Mouse (Mus musculus): ENCODE data around the gene Zhx3. TPM values are rescaled to one million over a fixed set of nuclear protein-coding genes. Genes with fewer than 3 reads are reported as not detected.

Zhx3 gene
- total and polyA plus RNA-seq, 2 experiments from 2014 or later = 18.9 to 53.0 TPM

DNA sequence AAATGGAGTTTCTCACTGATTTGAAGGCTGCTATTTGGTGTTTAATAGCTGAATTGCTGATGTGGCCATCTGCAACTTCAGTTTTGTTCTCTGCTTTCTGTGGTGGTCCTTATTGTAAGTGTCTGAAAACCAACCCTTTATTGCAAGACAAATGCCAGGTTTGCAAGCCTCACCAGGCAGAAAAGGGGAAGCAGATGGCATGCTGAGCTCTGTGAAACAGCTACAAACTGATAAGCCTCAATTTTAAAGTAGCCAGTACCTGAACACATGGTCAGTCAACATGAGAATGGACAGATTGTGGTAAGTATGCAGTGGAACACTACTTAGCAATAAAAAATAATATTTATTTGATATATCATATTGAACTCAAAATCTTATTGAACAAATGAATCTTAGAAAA, 32.0 kb downstream of the Zhx3 start:
- H3K4me1 ChIP-seq (ENCODE audit: insufficient read depth, low read length) = no peaks in the 10 kb centered on the region
- no peak for TF ChIP-seq CTCF (IDR thresholded peaks at IDR 0.05; ENCODE audit: low read depth)
- no peak for DNase-seq (ENCODE audit: low spot score)
- no peak for ATAC-seq
- H3K9me3 ChIP-seq (ENCODE audit: low read length) = no peaks in the 10 kb centered on the region
- H3K36me3 ChIP-seq (ENCODE audit: insufficient read depth, low read length) = no peaks in the 10 kb centered on the region
- H3K27me3 ChIP-seq (ENCODE audit: insufficient read depth, low read length) = no peaks in the 10 kb centered on the region
- no peak overlapping the region for H3K9ac ChIP-seq (replicated peaks; ENCODE audit: low read length)
- no peak overlapping the region for H3K27ac ChIP-seq
- no peak overlapping the region for H3K4me3 ChIP-seq (ENCODE audit: low read length)
- H3K4me2 ChIP-seq (ENCODE audit: low read depth, low read length) = no peak overlapping the region

DNA sequence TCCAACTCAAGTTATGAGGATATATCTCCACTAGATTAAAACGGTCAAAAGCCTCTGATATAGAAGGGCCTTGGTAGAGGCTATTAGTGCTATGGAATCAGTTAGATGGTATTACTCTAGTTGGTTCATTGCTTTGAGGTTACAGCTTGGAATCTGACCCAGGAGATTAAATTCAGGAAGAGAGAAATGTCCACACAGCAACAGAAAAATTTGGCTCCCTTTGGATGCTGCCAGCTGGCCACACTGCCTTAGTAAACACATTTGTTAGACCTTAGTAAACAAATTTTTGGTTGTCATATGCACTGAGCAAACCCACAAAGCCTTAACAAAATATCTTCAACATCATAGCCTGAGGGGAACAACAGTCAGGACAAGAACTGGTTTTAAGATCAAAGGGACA, 62.0 kb downstream of the Zhx3 start:
- no peaks in the 10 kb centered on the region for H3K4me1 ChIP-seq (ENCODE audit: insufficient read depth, low read length)
- ATAC-seq (no peak), DNase-seq (ENCODE audit: low spot score) (no peak)
- no peaks in the 10 kb centered on the region for H3K9me3 ChIP-seq (ENCODE audit: low read length)
- no peak overlapping the region for H3K9ac ChIP-seq (replicated peaks; ENCODE audit: low read length)
- 93% methylated on average over 1 of the region's 1 CpGs for WGBS
- H3K27me3 ChIP-seq (ENCODE audit: insufficient read depth, low read length) = no peaks in the 10 kb centered on the region
- no peak overlapping the region for H3K4me2 ChIP-seq (ENCODE audit: low read depth, low read length)
- no peak overlapping the region for H3K27ac ChIP-seq
- H3K4me3 ChIP-seq (ENCODE audit: low read length) = no peak overlapping the region
- TF ChIP-seq CTCF (IDR thresholded peaks at IDR 0.05; ENCODE audit: low read depth) = no peak
- H3K36me3 ChIP-seq (ENCODE audit: insufficient read depth, low read length) = no peaks in the 10 kb centered on the region

DNA sequence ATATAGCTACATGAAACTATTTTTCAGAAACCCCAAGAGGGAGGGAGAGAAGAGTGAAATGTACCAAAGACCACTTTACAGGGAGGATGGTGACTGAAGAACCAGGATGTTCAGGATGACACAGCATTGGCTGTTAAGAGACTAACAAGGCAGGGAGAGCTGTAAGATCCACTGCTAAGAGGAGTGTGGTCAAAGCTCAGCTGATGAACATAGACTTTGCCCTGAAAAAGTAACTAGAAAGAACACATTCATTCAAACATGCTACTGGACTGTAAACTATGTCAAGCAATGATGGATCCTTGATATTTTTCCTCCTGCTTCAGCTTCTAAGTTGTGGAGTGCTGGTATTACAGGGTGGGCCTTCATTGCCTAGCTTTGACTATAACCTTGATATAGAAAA, 62.4 kb downstream of the Zhx3 start:
- no peak for DNase-seq (ENCODE audit: low spot score)
- Histone ChIP-seq H3K4me1 (ENCODE audit: insufficient read depth, low read length) (no peaks in the 10 kb centered on the region), H3K27ac (no peak overlapping the region), H3K9me3 (ENCODE audit: low read length) (no peaks in the 10 kb centered on the region), H3K4me2 (ENCODE audit: low read depth, low read length) (no peak overlapping the region), H3K4me3 (ENCODE audit: low read length) (no peak overlapping the region), H3K9ac (replicated peaks; ENCODE audit: low read length) (no peak overlapping the region), H3K36me3 (ENCODE audit: insufficient read depth, low read length) (no peaks in the 10 kb centered on the region), H3K27me3 (ENCODE audit: insufficient read depth, low read length) (no peaks in the 10 kb centered on the region)
- TF ChIP-seq CTCF (IDR thresholded peaks at IDR 0.05; ENCODE audit: low read depth) = no peak
- no peak for ATAC-seq

DNA sequence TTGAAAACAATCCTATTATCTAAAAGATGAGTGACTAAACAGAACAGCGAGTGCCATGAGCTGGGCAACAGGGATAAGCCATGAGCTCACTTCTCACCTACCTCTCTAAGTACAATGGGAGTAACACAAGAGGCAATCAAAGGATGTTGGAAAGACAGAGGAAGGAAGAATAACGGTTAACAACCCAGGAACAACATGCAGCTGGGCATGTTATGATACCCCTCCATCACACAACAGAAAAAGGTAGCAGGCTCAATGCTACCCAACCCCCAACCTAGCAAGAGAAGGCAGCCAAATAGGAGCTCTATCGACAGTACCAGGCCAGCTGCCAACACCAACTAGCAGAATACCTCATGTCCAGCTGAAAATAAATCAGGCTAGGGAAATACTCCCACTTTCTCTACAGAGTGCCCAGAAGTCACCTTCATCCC, 66.7 kb downstream of the Zhx3 start:
- DNase-seq (ENCODE audit: low spot score) = peak; percentile 50
- peak overlapping the region; percentile 70 for H3K27ac ChIP-seq

DNA sequence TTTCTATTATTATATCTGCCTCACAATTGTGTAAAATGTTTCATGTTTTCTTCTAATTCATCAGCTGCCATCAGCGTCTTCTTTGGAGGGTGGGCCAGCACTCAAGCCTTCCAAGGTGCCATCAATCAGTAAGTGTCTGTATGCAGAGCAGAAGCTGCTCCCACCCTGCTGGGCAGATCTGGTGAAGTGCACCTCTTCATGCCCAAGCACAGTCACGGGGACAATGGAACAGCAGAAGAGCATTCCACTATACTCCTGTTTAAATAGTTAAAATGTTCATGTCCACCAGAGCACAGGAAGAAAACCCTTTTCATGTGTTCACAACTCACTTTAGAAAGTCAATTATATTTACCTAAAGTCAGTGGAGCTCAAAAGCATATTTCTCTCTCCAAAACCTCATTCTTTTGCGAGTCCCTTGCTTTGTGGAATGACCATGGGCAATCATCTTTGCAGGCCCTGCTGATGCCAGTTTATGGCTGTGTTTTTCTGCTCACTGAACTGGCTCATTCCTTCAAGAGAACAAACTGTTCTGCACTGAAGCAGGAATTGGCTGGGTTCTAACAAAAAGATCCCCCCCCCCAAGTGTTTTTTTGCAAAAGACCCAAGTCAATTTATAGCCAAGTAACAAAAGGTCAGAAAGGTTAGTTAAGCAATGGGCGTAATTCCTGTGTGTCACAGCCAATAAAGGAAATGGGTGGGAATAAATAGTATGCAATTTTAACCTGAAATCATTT, 67.8 kb downstream of the Zhx3 start:
- H3K4me2 ChIP-seq (ENCODE audit: low read depth, low read length) = no peak overlapping the region
- no peaks in the 10 kb centered on the region for H3K27me3 ChIP-seq (ENCODE audit: insufficient read depth, low read length)
- no peaks in the 10 kb centered on the region for H3K9me3 ChIP-seq (ENCODE audit: low read length)
- H3K4me1 ChIP-seq (ENCODE audit: insufficient read depth, low read length) = no peaks in the 10 kb centered on the region
- no peak overlapping the region for H3K4me3 ChIP-seq (ENCODE audit: low read length)
- no peak for TF ChIP-seq CTCF (IDR thresholded peaks at IDR 0.05; ENCODE audit: low read depth)
- no peaks in the 10 kb centered on the region for H3K36me3 ChIP-seq (ENCODE audit: insufficient read depth, low read length)
- 41% methylated on average over 4 of the region's 4 CpGs for WGBS
- DNase-seq (ENCODE audit: low spot score) = peak; percentile 54
- H3K9ac ChIP-seq (replicated peaks; ENCODE audit: low read length) = no peak overlapping the region
- ATAC-seq = peak; percentile 68; the same call in 1 of the 2 replicates
- peak overlapping the region; percentile 74 for H3K27ac ChIP-seq

More for the DNA sequence above, 66.7 kb downstream of the Zhx3 start:
- no peak for TF ChIP-seq CTCF (IDR thresholded peaks at IDR 0.05; ENCODE audit: low read depth)
- no peaks in the 10 kb centered on the region for H3K4me1 ChIP-seq (ENCODE audit: insufficient read depth, low read length)
- H3K36me3 ChIP-seq (ENCODE audit: insufficient read depth, low read length) = no peaks in the 10 kb centered on the region
- no peak overlapping the region for H3K4me3 ChIP-seq (ENCODE audit: low read length)
- H3K4me2 ChIP-seq (ENCODE audit: low read depth, low read length) = no peak overlapping the region
- no peaks in the 10 kb centered on the region for H3K27me3 ChIP-seq (ENCODE audit: insufficient read depth, low read length)
- H3K9ac ChIP-seq (replicated peaks; ENCODE audit: low read length) = no peak overlapping the region
- WGBS = 59% methylated on average over 3 of the region's 3 CpGs
- 0 out of 2 replicates have a peak, but pooled peaks have one; percentile 35 for ATAC-seq
- H3K9me3 ChIP-seq (ENCODE audit: low read length) = no peaks in the 10 kb centered on the region

DNA sequence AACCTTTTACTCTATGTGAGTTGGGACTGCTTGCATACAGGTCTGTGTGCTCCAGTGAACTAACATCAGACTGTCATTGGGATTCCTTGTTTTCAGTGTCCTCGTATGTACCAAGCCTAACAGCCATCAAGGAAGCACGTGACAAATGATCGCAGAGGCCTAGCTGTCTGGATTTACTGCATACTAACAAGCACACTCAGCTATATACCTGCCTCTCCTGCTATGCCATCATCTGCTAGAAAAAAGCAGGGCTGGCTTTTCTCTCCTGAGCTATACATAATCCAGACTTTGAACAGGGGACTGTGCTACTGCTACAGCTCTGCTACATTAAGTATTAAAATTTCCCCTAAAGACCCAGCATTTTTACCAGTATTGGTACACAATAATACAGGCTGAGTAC, 70.5 kb downstream of the Zhx3 start:
- no peak for DNase-seq (ENCODE audit: low spot score)
- 71% methylated on average over 3 of the region's 3 CpGs for WGBS
- no peaks in the 10 kb centered on the region for H3K9me3 ChIP-seq (ENCODE audit: low read length)
- H3K36me3 ChIP-seq (ENCODE audit: insufficient read depth, low read length) = no peaks in the 10 kb centered on the region
- H3K4me1 ChIP-seq (ENCODE audit: insufficient read depth, low read length) = no peaks in the 10 kb centered on the region
- H3K27me3 ChIP-seq (ENCODE audit: insufficient read depth, low read length) = no peaks in the 10 kb centered on the region
- no peak for ATAC-seq
- no peak overlapping the region for H3K27ac ChIP-seq
- TF ChIP-seq CTCF (IDR thresholded peaks at IDR 0.05; ENCODE audit: low read depth) = no peak
- no peak overlapping the region for H3K4me3 ChIP-seq (ENCODE audit: low read length)
- H3K9ac ChIP-seq (replicated peaks; ENCODE audit: low read length) = no peak overlapping the region
- no peak overlapping the region for H3K4me2 ChIP-seq (ENCODE audit: low read depth, low read length)

DNA sequence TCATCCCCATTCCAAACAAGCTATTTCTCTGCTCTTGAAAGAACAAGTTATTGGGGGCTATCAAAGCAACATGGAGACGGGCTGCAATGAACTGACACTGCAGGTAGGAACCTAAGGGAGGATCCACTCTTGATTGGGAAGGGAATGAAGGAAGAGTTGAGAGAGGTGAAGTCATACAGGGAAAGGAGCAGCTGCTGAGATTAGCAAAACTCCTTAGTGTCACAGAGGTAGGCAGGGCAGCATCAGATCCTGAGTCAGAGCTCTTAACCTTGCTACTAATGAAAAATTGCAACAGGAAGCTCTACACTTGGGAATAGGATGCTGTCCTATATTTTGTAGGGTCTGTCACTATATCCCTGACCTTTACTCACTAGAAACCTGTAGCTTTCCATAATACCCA, 71.8 kb downstream of the Zhx3 start:
- Histone ChIP-seq H3K9me3 (ENCODE audit: low read length) (no peaks in the 10 kb centered on the region), H3K36me3 (ENCODE audit: insufficient read depth, low read length) (no peaks in the 10 kb centered on the region), H3K4me3 (ENCODE audit: low read length) (no peak overlapping the region), H3K4me2 (ENCODE audit: low read depth, low read length) (no peak overlapping the region), H3K4me1 (ENCODE audit: insufficient read depth, low read length) (no peaks in the 10 kb centered on the region), H3K27me3 (ENCODE audit: insufficient read depth, low read length) (no peaks in the 10 kb centered on the region), H3K27ac (no peak overlapping the region), H3K9ac (replicated peaks; ENCODE audit: low read length) (no peak overlapping the region)
- no peak for TF ChIP-seq CTCF (IDR thresholded peaks at IDR 0.05; ENCODE audit: low read depth)
- ATAC-seq (no peak), DNase-seq (ENCODE audit: low spot score) (no peak)
- 97% methylated on average over 1 of the region's 1 CpGs for WGBS
